Mouse (Mus musculus) E14TG2a.4 (cell line): ENCODE measurements around the gene Pla2g16.
A peak's percentile ranks its signal among the peaks of the same experiment; 100 is the strongest.

ENCODE experiments used
- H3K27me3 ChIP-seq: 2 replicates; pipeline ENCODE4 v1.6.1; 2014; ENCODE audit warnings: low read length, control low read depth; ENCODE audit not compliant: insufficient read depth
- H3K36me3 ChIP-seq: 2 replicates; pipeline ENCODE4 v1.6.1; 2014; ENCODE audit warnings: low read length, control low read depth; ENCODE audit not compliant: insufficient read depth
- H3K4me1 ChIP-seq: replicated peaks from 2 replicates; pipeline ENCODE4 v1.6.1; 2014; ENCODE audit warnings: low read depth, low read length, control low read depth
- H3K4me3 ChIP-seq: replicated peaks from 2 replicates; pipeline ENCODE4 v1.5.1; 2014; ENCODE audit warnings: mild to moderate bottlenecking, low read length
- H3K9me3 ChIP-seq: 2 replicates; pipeline ENCODE4 v1.6.1; 2014; ENCODE audit warnings: low read length, control low read depth
- CTCF ChIP-seq: conservative IDR thresholded peaks from 2 replicates; pipeline ENCODE4 v1.5.1; 2014; ENCODE audit warnings: low read length
- NANOG ChIP-seq: IDR thresholded peaks from 2 replicates; pipeline ENCODE4 v1.6.1; 2014; ENCODE audit warnings: borderline replicate concordance, low read length, mixed read lengths
- POU5F1 ChIP-seq: IDR thresholded peaks from 2 replicates; pipeline ENCODE4 v1.6.1; 2014; ENCODE audit warnings: low read length, borderline replicate concordance

The Pla2g16 gene

GRCm38 (mm10) chr19:7595534-7595933 lies 38.3 kb downstream of the Pla2g16 start:
- H3K4me1 ChIP-seq: peaks cover 11% of the 10 kb centered on the region
- TF ChIP-seq CTCF (peak; percentile 52), POU5F1 (no peak)
- no peak overlapping the region for H3K4me3 ChIP-seq
- no peaks in the 10 kb centered on the region for H3K27me3 ChIP-seq
- H3K36me3 ChIP-seq: no peaks in the 10 kb centered on the region
- H3K9me3 ChIP-seq: no peaks in the 10 kb centered on the region

GRCm38 (mm10) chr19:7598481-7598880 lies 41.2 kb downstream of the Pla2g16 start:
- H3K27me3 ChIP-seq: no peaks in the 10 kb centered on the region
- H3K4me1 ChIP-seq: peaks cover 11% of the 10 kb centered on the region
- no peak overlapping the region for H3K4me3 ChIP-seq
- H3K9me3 ChIP-seq: no peaks in the 10 kb centered on the region
- TF ChIP-seq CTCF: no peak
- no peak for TF ChIP-seq POU5F1
- no peak for TF ChIP-seq NANOG
- no peaks in the 10 kb centered on the region for H3K36me3 ChIP-seq

DNA sequence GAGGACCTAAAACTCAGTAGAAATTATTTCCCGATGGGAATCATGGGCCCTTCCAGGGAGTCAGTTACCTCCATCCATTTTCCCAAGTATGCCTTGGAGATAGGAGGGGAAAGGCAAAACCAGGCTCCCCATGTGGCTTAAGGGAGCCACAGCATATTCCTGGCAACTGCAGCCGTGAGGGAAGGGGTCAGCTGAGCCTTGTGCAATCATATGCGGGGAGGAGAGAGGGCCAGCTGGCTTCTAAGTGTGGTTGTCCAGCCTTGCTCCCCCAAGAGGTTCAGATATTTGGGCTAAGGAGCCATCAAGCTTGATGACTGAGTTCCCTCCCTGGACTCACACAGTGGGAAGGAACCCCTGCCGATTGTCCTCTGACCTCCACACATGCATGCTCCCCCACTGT lies 44.3 kb downstream of the Pla2g16 start:
- Histone ChIP-seq H3K4me1 (peaks cover 20% of the 10 kb centered on the region), H3K9me3 (no peaks in the 10 kb centered on the region), H3K4me3 (no peak overlapping the region), H3K36me3 (no peaks in the 10 kb centered on the region), H3K27me3 (peaks cover 18% of the 10 kb centered on the region)
- TF ChIP-seq CTCF: no peak
- TF ChIP-seq POU5F1: no peak
- no peak for TF ChIP-seq NANOG

DNA sequence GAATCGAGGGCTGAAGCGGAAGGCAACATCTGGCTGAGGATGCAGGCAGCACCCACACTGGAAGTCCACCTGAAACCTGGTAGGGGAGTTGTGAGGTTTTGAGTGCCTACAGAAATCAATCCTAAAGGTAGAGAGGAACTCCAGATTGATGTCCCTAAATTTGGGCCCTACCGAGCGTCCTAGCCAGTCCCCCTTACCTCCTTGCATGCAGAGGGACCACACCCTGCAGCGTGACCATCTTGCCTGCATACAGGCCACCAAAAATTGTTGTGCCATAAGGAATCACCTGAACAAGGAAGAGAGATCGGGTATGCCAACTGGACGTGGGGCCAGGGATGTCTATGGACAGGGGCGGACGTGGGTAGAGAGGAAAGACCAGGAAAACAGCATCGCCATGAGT lies 46.8 kb downstream of the Pla2g16 start:
- Histone ChIP-seq H3K27me3 (peaks cover 33% of the 10 kb centered on the region), H3K9me3 (no peaks in the 10 kb centered on the region), H3K4me3 (no peak overlapping the region), H3K36me3 (no peaks in the 10 kb centered on the region), H3K4me1 (peaks cover 26% of the 10 kb centered on the region)
- TF ChIP-seq CTCF (no peak), NANOG (no peak), POU5F1 (no peak)

GRCm38 (mm10) chr19:7605013-7605412 lies 47.8 kb downstream of the Pla2g16 start:
- TF ChIP-seq NANOG (no peak), POU5F1 (no peak), CTCF (no peak)
- Histone ChIP-seq H3K9me3 (no peaks in the 10 kb centered on the region), H3K36me3 (no peaks in the 10 kb centered on the region), H3K4me1 (peaks cover 26% of the 10 kb centered on the region), H3K4me3 (no peak overlapping the region), H3K27me3 (peaks cover 38% of the 10 kb centered on the region)

GRCm38 (mm10) chr19:7605930-7606783 lies 48.9 kb downstream of the Pla2g16 start:
- Histone ChIP-seq H3K36me3 (no peaks in the 10 kb centered on the region), H3K27me3 (peaks cover 47% of the 10 kb centered on the region), H3K9me3 (no peaks in the 10 kb centered on the region), H3K4me1 (peaks cover 26% of the 10 kb centered on the region), H3K4me3 (peak overlapping the region; percentile 65)
- TF ChIP-seq NANOG (no peak), CTCF (no peak), POU5F1 (no peak)

GRCm38 (mm10) chr19:7606801-7607689 lies 49.8 kb downstream of the Pla2g16 start, which contains the start of gene Lgals12:
Gene Lgals12 (minus strand): TSS chr19:7607193.
- peak within 1 kb of the TSS; percentile 65 for H3K4me3 ChIP-seq
- TF ChIP-seq CTCF: no peak
- TF ChIP-seq POU5F1: no peak
- H3K4me1 ChIP-seq: peaks cover 31% of the 10 kb centered on the region
- no peaks in the 10 kb centered on the region for H3K9me3 ChIP-seq
- peaks cover 55% of the 10 kb centered on the region for H3K27me3 ChIP-seq
- H3K36me3 ChIP-seq: no peaks in the 10 kb centered on the region

- TF ChIP-seq CTCF (no peak), NANOG (no peak), POU5F1 (no peak)
- Histone ChIP-seq H3K9me3 (no peaks in the 10 kb centered on the region), H3K4me1 (peaks cover 36% of the 10 kb centered on the region), H3K36me3 (no peaks in the 10 kb centered on the region), H3K4me3 (peak overlapping the region; percentile 65), H3K27me3 (peaks cover 62% of the 10 kb centered on the region)
Observed at GRCm38 (mm10) chr19:7607690-7608201, 50.5 kb downstream of the Pla2g16 start.
